Mouse (Mus musculus) hindbrain, embryonic 15.5 days (tissue): ENCODE results near the gene Mbd4. TPM values are rescaled to one million over a fixed set of nuclear protein-coding genes. Genes with fewer than 3 reads are reported as not detected.
"Not testable (repeated sequence)": the region's sequence is repeated elsewhere in the genome, so short reads cannot be mapped to it uniquely, and the experiment has no call there.

Experiments used
- ATAC-seq: fragments of 200-750 bp; cut with Nextera tagmentation; 2 replicates; pipeline ENCODE4 v1.8.0; 2017; ENCODE audit warnings: low read depth, moderate number of reproducible peaks, moderate TSS enrichment; ENCODE audit not compliant: low FRiP score
- H3K27ac ChIP-seq: fragments of 300-500 bp; sonication (generic); replicated peaks from 2 replicates; pipeline ENCODE4 v1.5.1; 2015; ENCODE audit warnings: mild to moderate bottlenecking, inconsistent platforms
- H3K27me3 ChIP-seq: fragments of 300-500 bp; sonication (generic); 2 replicates; pipeline ENCODE4 v1.6.1; 2015; ENCODE audit warnings: control low read depth, inconsistent platforms
- H3K36me3 ChIP-seq: fragments of 300-500 bp; sonication (generic); 2 replicates; pipeline ENCODE4 v1.6.1; 2015; ENCODE audit warnings: control low read depth, inconsistent platforms
- H3K4me1 ChIP-seq: fragments of 300-500 bp; sonication (generic); replicated peaks from 2 replicates; pipeline ENCODE4 v1.6.1; 2015; ENCODE audit warnings: control low read depth, inconsistent platforms
- H3K4me2 ChIP-seq: fragments of 300-500 bp; sonication (generic); 2 replicates; pipeline ENCODE4 v1.6.1; 2015; ENCODE audit warnings: moderate library complexity, mild to moderate bottlenecking, inconsistent platforms
- H3K4me3 ChIP-seq: fragments of 300-500 bp; sonication (generic); 2 replicates; pipeline ENCODE4 v1.5.1; 2015; ENCODE audit warnings: mild to moderate bottlenecking, inconsistent platforms
- H3K9ac ChIP-seq: fragments of 300-500 bp; sonication (generic); 2 replicates; pipeline ENCODE4 v1.6.1; 2015; ENCODE audit warnings: inconsistent platforms
- H3K9me3 ChIP-seq: fragments of 300-500 bp; sonication (generic); 2 replicates; pipeline ENCODE4 v1.6.1; 2016; ENCODE audit warnings: control low read depth, inconsistent platforms
- WGBS: fragments of 180-500 bp; shearing (Covaris S2); methylation state at CpG from one replicate; pipeline ENCODE4 v1.1.7; 2015; 5-methylcytosine and 5-hydroxymethylcytosine counted together
- polyA plus RNA-seq: library from polyadenylated mRNA; unstranded; fragments of >200 nt; fragmentation: Nextera tagmentation; extraction: Ambion mirVana; gene quantifications from 2 replicates; pipeline ENCODE4 v1.2.1, GENCODE M21; 2015

Mbd4 gene
- polyA plus RNA-seq, 1 experiment from 2014 or later = 10.9 TPM

GRCm38 (mm10) chr6:115886894-115887293 lies 33.7 kb upstream of the Mbd4 start:
- H3K4me3 ChIP-seq = no peak overlapping the region
- no peak overlapping the region for H3K27ac ChIP-seq
- peaks cover 46% of the 10 kb centered on the region for H3K36me3 ChIP-seq
- no peaks in the 10 kb centered on the region for H3K9me3 ChIP-seq
- no peaks in the 10 kb centered on the region for H3K27me3 ChIP-seq
- no peak overlapping the region for H3K9ac ChIP-seq
- peaks cover 11% of the 10 kb centered on the region for H3K4me1 ChIP-seq
- ATAC-seq = no peak
- H3K4me2 ChIP-seq = no peak overlapping the region
- WGBS = 68% methylated on average over 4 of the region's 4 CpGs

GRCm38 (mm10) chr6:115884018-115884417 lies 30.8 kb upstream of the Mbd4 start:
- Histone ChIP-seq H3K36me3 (peaks cover 46% of the 10 kb centered on the region), H3K27ac (no peak overlapping the region), H3K9me3 (no peaks in the 10 kb centered on the region), H3K27me3 (no peaks in the 10 kb centered on the region), H3K4me3 (no peak overlapping the region), H3K9ac (no peak overlapping the region), H3K4me2 (no peak overlapping the region), H3K4me1 (no peaks in the 10 kb centered on the region)
- ATAC-seq = no peak

GRCm38 (mm10) chr6:115880751-115881150 lies 27.6 kb upstream of the Mbd4 start:
- 94% methylated on average over 8 of the region's 8 CpGs for WGBS
- H3K4me2 ChIP-seq = no peak overlapping the region
- H3K9ac ChIP-seq = no peak overlapping the region
- no peak for ATAC-seq
- H3K9me3 ChIP-seq = no peaks in the 10 kb centered on the region
- no peak overlapping the region for H3K4me3 ChIP-seq
- H3K27me3 ChIP-seq = no peaks in the 10 kb centered on the region
- no peak overlapping the region for H3K27ac ChIP-seq
- H3K4me1 ChIP-seq = no peaks in the 10 kb centered on the region
- H3K36me3 ChIP-seq = peaks cover 25% of the 10 kb centered on the region

GRCm38 (mm10) chr6:115879736-115880135 lies 26.6 kb upstream of the Mbd4 start:
- Histone ChIP-seq H3K9ac (no peak overlapping the region), H3K27ac (no peak overlapping the region), H3K4me2 (no peak overlapping the region), H3K27me3 (no peaks in the 10 kb centered on the region), H3K9me3 (no peaks in the 10 kb centered on the region), H3K4me1 (no peaks in the 10 kb centered on the region), H3K36me3 (peaks cover 18% of the 10 kb centered on the region), H3K4me3 (no peak overlapping the region)
- 84% methylated on average over 6 of the region's 6 CpGs for WGBS
- no peak for ATAC-seq

GRCm38 (mm10) chr6:115878694-115879093 lies 25.5 kb upstream of the Mbd4 start:
- no peak overlapping the region for H3K9ac ChIP-seq
- no peaks in the 10 kb centered on the region for H3K4me1 ChIP-seq
- H3K4me3 ChIP-seq = no peak overlapping the region
- H3K4me2 ChIP-seq = no peak overlapping the region
- no peaks in the 10 kb centered on the region for H3K9me3 ChIP-seq
- no peak overlapping the region for H3K27ac ChIP-seq
- 84% methylated on average over 6 of the region's 6 CpGs for WGBS
- no peak for ATAC-seq
- no peaks in the 10 kb centered on the region for H3K27me3 ChIP-seq
- peaks cover 10% of the 10 kb centered on the region for H3K36me3 ChIP-seq

- Histone ChIP-seq H3K4me1 (no peaks in the 10 kb centered on the region), H3K9ac (no peak overlapping the region), H3K36me3 (peaks cover 10% of the 10 kb centered on the region), H3K4me2 (no peak overlapping the region), H3K27me3 (no peaks in the 10 kb centered on the region), H3K27ac (no peak overlapping the region), H3K9me3 (no peaks in the 10 kb centered on the region), H3K4me3 (no peak overlapping the region)
- ATAC-seq = no peak
- WGBS = 91% methylated on average over 2 of the region's 2 CpGs
Observed at GRCm38 (mm10) chr6:115877239-115877638, 24.1 kb upstream of the Mbd4 start.

GRCm38 (mm10) chr6:115871318-115871717 lies 18.1 kb upstream of the Mbd4 start:
- H3K9ac ChIP-seq, H3K36me3 ChIP-seq, H3K27ac ChIP-seq, H3K27me3 ChIP-seq, H3K4me3 ChIP-seq, H3K9me3 ChIP-seq, H3K4me1 ChIP-seq, H3K4me2 ChIP-seq, ATAC-seq: not testable (repeated sequence)
- no CpG with 5 or more reads among the region's 3 CpGs for WGBS

- H3K4me3 ChIP-seq, H3K27ac ChIP-seq, H3K9me3 ChIP-seq, H3K4me2 ChIP-seq, H3K4me1 ChIP-seq, ATAC-seq, H3K9ac ChIP-seq, H3K27me3 ChIP-seq: not testable (repeated sequence)
- WGBS = no CpG with 5 or more reads among the region's 3 CpGs
- H3K36me3 ChIP-seq = 0 out of 2 replicates have a peak, but pooled peaks cover 11% of the 10 kb centered on the region
Observed at GRCm38 (mm10) chr6:115867157-115867556, 14.0 kb upstream of the Mbd4 start.

- Histone ChIP-seq H3K9me3 (no peaks in the 10 kb centered on the region), H3K4me1 (no peaks in the 10 kb centered on the region), H3K27ac (no peak overlapping the region), H3K9ac (no peak overlapping the region), H3K36me3 (0 out of 2 replicates have a peak, but pooled peaks cover 11% of the 10 kb centered on the region), H3K4me3 (no peak overlapping the region), H3K27me3 (no peaks in the 10 kb centered on the region), H3K4me2 (no peak overlapping the region)
- WGBS = 95% methylated on average over 4 of the region's 4 CpGs
- no peak for ATAC-seq
Observed at GRCm38 (mm10) chr6:115865246-115865645, 12.1 kb upstream of the Mbd4 start.

GRCm38 (mm10) chr6:115863340-115863841 lies 10.2 kb upstream of the Mbd4 start:
- H3K9me3 ChIP-seq = no peaks in the 10 kb centered on the region
- no peaks in the 10 kb centered on the region for H3K4me1 ChIP-seq
- no peak overlapping the region for H3K27ac ChIP-seq
- no peak overlapping the region for H3K4me2 ChIP-seq
- H3K9ac ChIP-seq = no peak overlapping the region
- no peak overlapping the region for H3K4me3 ChIP-seq
- 71% methylated on average over 7 of the region's 7 CpGs for WGBS
- ATAC-seq = no peak
- H3K27me3 ChIP-seq = no peaks in the 10 kb centered on the region
- H3K36me3 ChIP-seq = 0 out of 2 replicates have a peak, but pooled peaks cover 11% of the 10 kb centered on the region

GRCm38 (mm10) chr6:115860027-115860556 lies 6.9 kb upstream of the Mbd4 start:
- Histone ChIP-seq H3K4me2 (no peak overlapping the region), H3K27ac (no peak overlapping the region), H3K9me3 (no peaks in the 10 kb centered on the region), H3K36me3 (0 out of 2 replicates have a peak, but pooled peaks cover 11% of the 10 kb centered on the region), H3K9ac (no peak overlapping the region), H3K27me3 (no peaks in the 10 kb centered on the region), H3K4me3 (no peak overlapping the region), H3K4me1 (no peaks in the 10 kb centered on the region)
- ATAC-seq = no peak
- WGBS = 68% methylated on average over 7 of the region's 7 CpGs

GRCm38 (mm10) chr6:115859258-115859657 lies 6.1 kb upstream of the Mbd4 start:
- no peak overlapping the region for H3K4me2 ChIP-seq
- H3K27ac ChIP-seq = no peak overlapping the region
- ATAC-seq = no peak
- 0 out of 2 replicates have a peak, but pooled peaks cover 3% of the 10 kb centered on the region for H3K36me3 ChIP-seq
- H3K9me3 ChIP-seq = no peaks in the 10 kb centered on the region
- H3K9ac ChIP-seq = no peak overlapping the region
- whole genome bisulfite sequencing = 68% methylated on average over 4 of the region's 4 CpGs
- no peaks in the 10 kb centered on the region for H3K27me3 ChIP-seq
- no peak overlapping the region for H3K4me3 ChIP-seq
- no peaks in the 10 kb centered on the region for H3K4me1 ChIP-seq

GRCm38 (mm10) chr6:115856361-115856745 lies 3.2 kb upstream of the Mbd4 start:
- Histone ChIP-seq H3K27ac (no peak overlapping the region), H3K27me3 (no peaks in the 10 kb centered on the region), H3K9me3 (no peaks in the 10 kb centered on the region), H3K4me3 (no peak overlapping the region), H3K36me3 (no peaks in the 10 kb centered on the region), H3K4me2 (no peak overlapping the region), H3K4me1 (peaks cover 18% of the 10 kb centered on the region), H3K9ac (no peak overlapping the region)
- no peak for ATAC-seq
- WGBS = 79% methylated on average over 4 of the region's 4 CpGs
